16 mouse cellular contexts compared by ENCODE assay signal in the genomic region with DNA sequence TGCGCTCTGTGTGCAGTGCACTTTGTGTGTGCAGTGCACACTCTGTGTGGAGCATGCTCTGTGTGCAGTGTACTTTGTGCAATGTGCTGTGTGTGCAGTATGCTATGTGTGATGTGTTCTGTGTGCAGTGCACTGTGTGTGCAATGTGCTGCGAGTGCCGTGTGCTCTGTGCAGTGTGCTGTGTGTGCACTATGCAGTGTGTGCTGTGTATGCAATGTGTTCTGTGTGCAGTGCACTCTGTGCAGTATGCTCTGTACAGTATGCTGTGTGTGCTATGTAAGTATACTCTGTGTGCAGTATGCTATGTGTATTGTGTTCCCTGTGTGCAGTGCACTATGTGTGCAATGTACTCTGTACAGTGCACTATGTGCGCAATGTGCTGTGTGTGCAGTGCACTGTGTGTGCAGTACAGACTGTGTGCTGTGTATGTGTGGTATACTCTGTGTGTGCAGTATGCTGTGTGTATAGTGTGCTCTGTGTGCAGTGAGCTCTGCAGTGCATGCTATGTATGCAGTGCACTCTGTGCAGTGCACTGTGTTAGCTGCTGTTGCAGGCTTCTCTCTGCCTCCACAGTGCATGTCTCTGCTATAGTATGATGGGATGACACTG.
A peak's percentile ranks its signal among the peaks of the same experiment; 100 is the strongest.
DNase-seq lines count a peak whose midpoint lies in the region; ATAC-seq and TF ChIP-seq lines count a peak whose summit lies in the region.
"Had no signal": no experiment of that assay in that cellular context is flagged by ENCODE, and none has a peak within 500 bp of the region (broad histone marks: within the 10 kb centered on the region; RNA-seq: fewer than 3 reads in every experiment).

No protein-coding gene starts in this region.

- H3K4me1 ChIP-seq in heart, embryonic 11.5 days (ENCODE audit: control insufficient read depth, insufficient read depth, low read length): no peaks in the 10 kb centered on the region
- no peaks in the 10 kb centered on the region for H3K4me1 ChIP-seq in midbrain, embryonic 12.5 days
- no peaks in the 10 kb centered on the region for H3K4me1 ChIP-seq in midbrain, embryonic 11.5 days (ENCODE audit: control insufficient read depth, insufficient read depth, low read length)
- no peaks in the 10 kb centered on the region for H3K4me1 ChIP-seq in forebrain, embryonic 15.5 days
- no peaks in the 10 kb centered on the region for H3K4me1 ChIP-seq in midbrain, postnatal 0 days (ENCODE audit: insufficient read depth, low read length)

- H3K4me3 ChIP-seq in heart, embryonic 11.5 days (ENCODE audit: low read depth, low read length): no peak overlapping the region
- H3K4me3 ChIP-seq in midbrain, embryonic 12.5 days: no peak overlapping the region
- no peak overlapping the region for H3K4me3 ChIP-seq in midbrain, embryonic 11.5 days (ENCODE audit: low read depth, low read length)
- no peak overlapping the region for H3K4me3 ChIP-seq in forebrain, embryonic 15.5 days
- H3K4me3 ChIP-seq in midbrain, postnatal 0 days (ENCODE audit: low read depth, low read length): no peak overlapping the region

- 0 out of 2 replicates have a peak, but pooled peaks have one; percentile 7 for ATAC-seq in heart, embryonic 11.5 days (replicated peaks; ENCODE audit: insufficient number of reproducible peaks, low FRiP score, low TSS enrichment)
- ATAC-seq in midbrain, embryonic 12.5 days (ENCODE audit: low FRiP score, low read depth): peak; percentile 48; the same call in 1 of the 2 replicates
- ATAC-seq in midbrain, embryonic 11.5 days (ENCODE audit: low FRiP score): no peak
- ATAC-seq in forebrain, embryonic 15.5 days (replicated peaks): peak; percentile 47; the same call in 1 of the 2 replicates
- ATAC-seq in midbrain, postnatal 0 days (ENCODE audit: low FRiP score): peak; percentile 42

- H3K9ac ChIP-seq in heart, embryonic 11.5 days (ENCODE audit: low read depth, low read length): no peak overlapping the region
- no peak overlapping the region for H3K9ac ChIP-seq in midbrain, embryonic 12.5 days (replicated peaks)
- no peak overlapping the region for H3K9ac ChIP-seq in midbrain, embryonic 11.5 days (ENCODE audit: low read length)
- no peak overlapping the region for H3K9ac ChIP-seq in forebrain, embryonic 15.5 days (replicated peaks)
- H3K9ac ChIP-seq in midbrain, postnatal 0 days (replicated peaks; ENCODE audit: low read length, poor library complexity, severe bottlenecking): no peak overlapping the region

- no peaks in the 10 kb centered on the region for H3K27me3 ChIP-seq in heart, embryonic 11.5 days (ENCODE audit: control insufficient read depth, insufficient read depth, low read length)
- H3K27me3 ChIP-seq in midbrain, embryonic 12.5 days: no peaks in the 10 kb centered on the region
- H3K27me3 ChIP-seq in midbrain, embryonic 11.5 days (ENCODE audit: control insufficient read depth, insufficient read depth, low read length): no peaks in the 10 kb centered on the region
- no peaks in the 10 kb centered on the region for H3K27me3 ChIP-seq in forebrain, embryonic 15.5 days
- no peaks in the 10 kb centered on the region for H3K27me3 ChIP-seq in midbrain, postnatal 0 days (ENCODE audit: insufficient read depth, low read length)

- WGBS in heart, embryonic 11.5 days (ENCODE audit: insufficient replicate concordance): 98% methylated on average over 4 of the region's 4 CpGs
- WGBS in midbrain, embryonic 12.5 days: 96% methylated on average over 4 of the region's 4 CpGs
- WGBS in midbrain, embryonic 11.5 days: 97% methylated on average over 4 of the region's 4 CpGs
- 100% methylated on average over 4 of the region's 4 CpGs for WGBS in forebrain, embryonic 15.5 days
- WGBS in midbrain, postnatal 0 days: 100% methylated on average over 4 of the region's 4 CpGs

- H3K4me2 ChIP-seq in heart, embryonic 11.5 days: no peak overlapping the region
- H3K4me2 ChIP-seq in midbrain, embryonic 12.5 days (replicated peaks): no peak overlapping the region
- no peak overlapping the region for H3K4me2 ChIP-seq in midbrain, embryonic 11.5 days
- no peak overlapping the region for H3K4me2 ChIP-seq in forebrain, embryonic 15.5 days (replicated peaks)
- H3K4me2 ChIP-seq in midbrain, postnatal 0 days (ENCODE audit: low read depth, low read length, poor library complexity, severe bottlenecking): no peak overlapping the region

- no peak overlapping the region for H3K27ac ChIP-seq in heart, embryonic 11.5 days (ENCODE audit: low read depth, low read length)
- no peak overlapping the region for H3K27ac ChIP-seq in midbrain, embryonic 12.5 days (replicated peaks)
- H3K27ac ChIP-seq in midbrain, embryonic 11.5 days (ENCODE audit: low read depth, low read length): no peak overlapping the region
- H3K27ac ChIP-seq in forebrain, embryonic 15.5 days (replicated peaks): no peak overlapping the region
- no peak overlapping the region; the same call in 1 of the 2 replicates for H3K27ac ChIP-seq in midbrain, postnatal 0 days (ENCODE audit: low read depth, low read length)
- H3K27ac ChIP-seq: macrophage had no signal

- no peaks in the 10 kb centered on the region for H3K9me3 ChIP-seq in heart, embryonic 11.5 days (replicated peaks; ENCODE audit: control insufficient read depth, low read length)
- no peaks in the 10 kb centered on the region for H3K9me3 ChIP-seq in midbrain, embryonic 12.5 days
- H3K9me3 ChIP-seq in midbrain, embryonic 11.5 days (ENCODE audit: control insufficient read depth, low read length): no peaks in the 10 kb centered on the region
- no peaks in the 10 kb centered on the region for H3K9me3 ChIP-seq in forebrain, embryonic 15.5 days
- H3K9me3 ChIP-seq in midbrain, postnatal 0 days (ENCODE audit: low read length): no peaks in the 10 kb centered on the region

- DNase-seq in heart, adult 8-10 months (ENCODE audit: low spot score): no peak
- no peak for DNase-seq in midbrain, embryonic 11.5 days (ENCODE audit: low spot score, missing footprints)
- DNase-seq in midbrain, postnatal 0 days (ENCODE audit: low spot score): no peak
- DNase-seq in testis, postnatal 14 days (ENCODE audit: low spot score): no peak
- DNase-seq in MN1 (ENCODE audit: low spot score): no peak
- DNase-seq: adrenal gland, postnatal 14 days; B cell, adult 2 months; cerebellum, adult 9-11 months; gastrocnemius, postnatal 36 days; kidney, adult 11 months; layer of hippocampus, postnatal 36 days; retina, postnatal 1 day had no signal

- H3K36me3 ChIP-seq in heart, embryonic 11.5 days (ENCODE audit: control insufficient read depth, insufficient read depth, low read length): peaks cover 59% of the 10 kb centered on the region
- H3K36me3 ChIP-seq in midbrain, embryonic 12.5 days: peaks cover 95% of the 10 kb centered on the region
- H3K36me3 ChIP-seq in midbrain, embryonic 11.5 days (ENCODE audit: control insufficient read depth, insufficient read depth, low read length): peaks cover 50% of the 10 kb centered on the region
- peaks cover 91% of the 10 kb centered on the region for H3K36me3 ChIP-seq in forebrain, embryonic 15.5 days
- H3K36me3 ChIP-seq in midbrain, postnatal 0 days (ENCODE audit: insufficient read depth, low read length): peaks cover 77% of the 10 kb centered on the region

- TF ChIP-seq CTCF in midbrain, postnatal 0 days (IDR thresholded peaks at IDR 0.05): no peak
